Mouse (Mus musculus) thymus, adult 2 months (tissue): ENCODE data around the gene Hipk1. TPM values are rescaled to one million over a fixed set of nuclear protein-coding genes. Genes with fewer than 3 reads are reported as not detected.

Source experiments
- DNase-seq: peaks from one replicate; pipeline ENCODE4 v3.0.0; 2021
- H3K27ac ChIP-seq: fragments of 200-500 bp; 2 replicates; pipeline ENCODE4 v1.5.1; 2012; ENCODE audit warnings: low read length, control low read depth; ENCODE audit not compliant: control insufficient read depth, insufficient read depth
- H3K27me3 ChIP-seq: fragments of 200-500 bp; 2 replicates; pipeline ENCODE4 v1.6.1; 2012; ENCODE audit warnings: mild to moderate bottlenecking, low read length, moderate library complexity, mixed read lengths; ENCODE audit not compliant: control insufficient read depth, insufficient read depth
- H3K36me3 ChIP-seq: fragments of 200-500 bp; 2 replicates; pipeline ENCODE4 v1.6.1; 2012; ENCODE audit warnings: mild to moderate bottlenecking, low read length, moderate library complexity; ENCODE audit not compliant: control insufficient read depth, insufficient read depth
- H3K4me1 ChIP-seq: fragments of 200-500 bp; replicated peaks from 2 replicates; pipeline ENCODE4 v1.6.1; 2012; ENCODE audit warnings: low read length; ENCODE audit not compliant: control insufficient read depth, insufficient read depth
- H3K4me3 ChIP-seq: fragments of 200-500 bp; 2 replicates; pipeline ENCODE4 v1.5.1; 2012; ENCODE audit warnings: mild to moderate bottlenecking, low read length, control low read depth, moderate library complexity; ENCODE audit not compliant: control insufficient read depth, insufficient read depth
- CTCF ChIP-seq: fragments of 200-500 bp; IDR thresholded peaks from 2 replicates; pipeline ENCODE4 v1.5.1; 2012; ENCODE audit warnings: mild to moderate bottlenecking, control low read depth, low read length, moderate library complexity, borderline replicate concordance; ENCODE audit not compliant: control insufficient read depth, poor library complexity, insufficient read depth; ENCODE audit errors: extremely low read depth
- POLR2A ChIP-seq: fragments of 200-500 bp; IDR thresholded peaks from 2 replicates; pipeline ENCODE4 v1.6.1; 2012; ENCODE audit warnings: mild to moderate bottlenecking, low read length, control low read depth, moderate library complexity; ENCODE audit not compliant: control insufficient read depth, poor library complexity, insufficient read depth; ENCODE audit errors: extremely low read depth
- WGBS: fragments of 180-500 bp; shearing (Covaris S2); methylation state at CpG from one replicate; pipeline ENCODE4 v1.1.7; 2018; 5-methylcytosine and 5-hydroxymethylcytosine counted together
- polyA plus RNA-seq: library from polyadenylated mRNA; depleted of rRNA; stranded (reverse); fragments of >200 nt; gene quantifications from 2 replicates; pipeline ENCODE4 v1.2.3, GENCODE M21; 2012

Gene Hipk1
- polyA plus RNA-seq, 1 experiment = 172 TPM

- Histone ChIP-seq H3K4me3 (peak overlapping the region; percentile 40), H3K36me3 (peaks cover 19% of the 10 kb centered on the region)
Observed at GRCm38 (mm10) chr3:103774009-103774408, 17.4 kb downstream of the Hipk1 start.

GRCm38 (mm10) chr3:103773508-103773907 lies 17.9 kb downstream of the Hipk1 start:
- TF ChIP-seq CTCF (no peak), POLR2A (no peak)
- peaks cover 32% of the 10 kb centered on the region for H3K4me1 ChIP-seq
- H3K4me3 ChIP-seq = peak overlapping the region; percentile 47
- H3K36me3 ChIP-seq = peaks cover 23% of the 10 kb centered on the region
- peak; percentile 37 for DNase-seq
- 5% methylated on average over 3 of the region's 3 CpGs for WGBS
- H3K27ac ChIP-seq = peak overlapping the region; percentile 100
- no peaks in the 10 kb centered on the region for H3K27me3 ChIP-seq

More at GRCm38 (mm10) chr3:103774009-103774408, 17.4 kb downstream of the Hipk1 start:
- Histone ChIP-seq H3K27me3 (no peaks in the 10 kb centered on the region), H3K4me1 (peaks cover 35% of the 10 kb centered on the region), H3K27ac (peak overlapping the region; percentile 100)
- WGBS = 6% methylated on average over 15 of the region's 15 CpGs
- TF ChIP-seq CTCF (no peak), POLR2A (peak; percentile 84)
- peak; percentile 66 for DNase-seq

- Histone ChIP-seq H3K36me3 (peaks cover 30% of the 10 kb centered on the region), H3K27ac (peak overlapping the region; percentile 100), H3K27me3 (no peaks in the 10 kb centered on the region), H3K4me3 (no peak overlapping the region), H3K4me1 (peaks cover 26% of the 10 kb centered on the region)
- TF ChIP-seq POLR2A (no peak), CTCF (no peak)
- no peak for DNase-seq
- WGBS = 4% methylated on average over 4 of the region's 4 CpGs
Observed at GRCm38 (mm10) chr3:103772846-103773245, 18.5 kb downstream of the Hipk1 start.

- Histone ChIP-seq H3K36me3 (peaks cover 31% of the 10 kb centered on the region), H3K27ac (peak overlapping the region; percentile 72; the same call in 1 of the 2 replicates), H3K4me3 (no peak overlapping the region), H3K27me3 (no peaks in the 10 kb centered on the region), H3K4me1 (peaks cover 17% of the 10 kb centered on the region)
- TF ChIP-seq CTCF (no peak), POLR2A (no peak)
- no peak for DNase-seq
- WGBS = 50% methylated on average over 9 of the region's 9 CpGs
Observed at GRCm38 (mm10) chr3:103771531-103772130, 19.7 kb downstream of the Hipk1 start.

- 90% methylated on average over 3 of the region's 3 CpGs for WGBS
- no peak overlapping the region for H3K4me3 ChIP-seq
- peaks cover 5% of the 10 kb centered on the region for H3K4me1 ChIP-seq
- H3K36me3 ChIP-seq = peaks cover 58% of the 10 kb centered on the region
- DNase-seq = no peak
- no peak for TF ChIP-seq POLR2A
- TF ChIP-seq CTCF = no peak
- no peak overlapping the region for H3K27ac ChIP-seq
- H3K27me3 ChIP-seq = no peaks in the 10 kb centered on the region
Observed at GRCm38 (mm10) chr3:103766789-103767188, 24.6 kb downstream of the Hipk1 start.

- no peak for DNase-seq
- no peak overlapping the region for H3K4me3 ChIP-seq
- no peaks in the 10 kb centered on the region for H3K27me3 ChIP-seq
- TF ChIP-seq CTCF = no peak
- TF ChIP-seq POLR2A = no peak
- no peaks in the 10 kb centered on the region for H3K4me1 ChIP-seq
- no peak overlapping the region for H3K27ac ChIP-seq
- H3K36me3 ChIP-seq = peaks cover 95% of the 10 kb centered on the region
- 95% methylated on average over 5 of the region's 5 CpGs for WGBS
Observed at GRCm38 (mm10) chr3:103759261-103759970, 31.9 kb downstream of the Hipk1 start.
